Mouse (Mus musculus): Measurements from ENCODE around the gene Ankrd33b. TPM values are rescaled to one million over a fixed set of nuclear protein-coding genes. Genes with fewer than 3 reads are reported as not detected.
A peak's percentile ranks its signal among the peaks of the same experiment; 100 is the strongest.

The Ankrd33b gene
- polyA plus RNA-seq, 1 experiment from 2014 or later, result 0.57 TPM

- Histone ChIP-seq H3K9ac (ENCODE audit: low read length) (no peak overlapping the region), H3K4me2 (no peak overlapping the region), H3K9me3 (ENCODE audit: control insufficient read depth, low read length) (no peaks in the 10 kb centered on the region), H3K4me1 (ENCODE audit: control insufficient read depth, insufficient read depth, low read length) (no peaks in the 10 kb centered on the region), H3K27me3 (ENCODE audit: control insufficient read depth, insufficient read depth, low read length) (no peaks in the 10 kb centered on the region), H3K4me3 (ENCODE audit: low read depth, low read length) (no peak overlapping the region), H3K27ac (ENCODE audit: low read depth, low read length) (no peak overlapping the region), H3K36me3 (ENCODE audit: control insufficient read depth, insufficient read depth, low read length) (no peaks in the 10 kb centered on the region)
- WGBS, result 87% methylated on average over 10 of the region's 10 CpGs
- ATAC-seq (ENCODE audit: low FRiP score), result no peak
- DNase-seq (ENCODE audit: low spot score, missing footprints), result no peak
Observed at GRCm38 (mm10) chr15:31273509-31273908, 94.0 kb downstream of the Ankrd33b start.

DNA sequence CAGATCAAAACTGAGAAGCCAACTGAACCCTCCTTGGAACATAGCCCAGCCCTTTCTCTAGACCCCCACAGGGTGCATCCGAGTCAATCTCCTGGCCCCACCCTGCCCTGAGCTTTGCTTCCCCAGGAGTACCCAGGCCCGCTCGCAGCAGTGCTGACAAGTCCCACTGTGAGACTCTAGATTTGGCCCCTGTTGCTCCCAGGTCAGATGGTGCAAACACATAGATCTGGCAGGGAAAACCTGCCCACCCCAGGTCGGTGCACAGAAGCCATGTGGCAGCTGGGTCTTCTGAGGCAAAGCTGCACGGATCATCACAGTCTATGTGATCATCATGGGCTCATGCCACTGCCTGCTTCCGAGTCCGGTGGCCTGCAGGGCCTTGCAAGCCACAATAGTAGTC, 94.8 kb downstream of the Ankrd33b start:
- Histone ChIP-seq H3K9ac (ENCODE audit: low read length) (no peak overlapping the region), H3K9me3 (ENCODE audit: control insufficient read depth, low read length) (no peaks in the 10 kb centered on the region), H3K4me3 (ENCODE audit: low read depth, low read length) (no peak overlapping the region), H3K27me3 (ENCODE audit: control insufficient read depth, insufficient read depth, low read length) (no peaks in the 10 kb centered on the region), H3K36me3 (ENCODE audit: control insufficient read depth, insufficient read depth, low read length) (no peaks in the 10 kb centered on the region), H3K4me1 (ENCODE audit: control insufficient read depth, insufficient read depth, low read length) (no peaks in the 10 kb centered on the region), H3K4me2 (no peak overlapping the region), H3K27ac (ENCODE audit: low read depth, low read length) (no peak overlapping the region)
- no peak for ATAC-seq (ENCODE audit: low FRiP score)
- 86% methylated on average over 7 of the region's 7 CpGs for WGBS
- DNase-seq (ENCODE audit: low spot score, missing footprints), result no peak

GRCm38 (mm10) chr15:31269558-31269957, 98.0 kb downstream of the Ankrd33b start:
- H3K4me1 ChIP-seq (ENCODE audit: control insufficient read depth, insufficient read depth, low read length), result no peaks in the 10 kb centered on the region
- WGBS, result 90% methylated on average over 4 of the region's 4 CpGs
- DNase-seq (ENCODE audit: low spot score, missing footprints), result no peak
- H3K9ac ChIP-seq (ENCODE audit: low read length), result no peak overlapping the region
- no peak for ATAC-seq (ENCODE audit: low FRiP score)
- no peaks in the 10 kb centered on the region for H3K36me3 ChIP-seq (ENCODE audit: control insufficient read depth, insufficient read depth, low read length)
- H3K9me3 ChIP-seq (ENCODE audit: control insufficient read depth, low read length), result no peaks in the 10 kb centered on the region
- H3K27ac ChIP-seq (ENCODE audit: low read depth, low read length), result no peak overlapping the region
- no peak overlapping the region for H3K4me2 ChIP-seq
- H3K4me3 ChIP-seq (ENCODE audit: low read depth, low read length), result no peak overlapping the region
- no peaks in the 10 kb centered on the region for H3K27me3 ChIP-seq (ENCODE audit: control insufficient read depth, insufficient read depth, low read length)

DNA sequence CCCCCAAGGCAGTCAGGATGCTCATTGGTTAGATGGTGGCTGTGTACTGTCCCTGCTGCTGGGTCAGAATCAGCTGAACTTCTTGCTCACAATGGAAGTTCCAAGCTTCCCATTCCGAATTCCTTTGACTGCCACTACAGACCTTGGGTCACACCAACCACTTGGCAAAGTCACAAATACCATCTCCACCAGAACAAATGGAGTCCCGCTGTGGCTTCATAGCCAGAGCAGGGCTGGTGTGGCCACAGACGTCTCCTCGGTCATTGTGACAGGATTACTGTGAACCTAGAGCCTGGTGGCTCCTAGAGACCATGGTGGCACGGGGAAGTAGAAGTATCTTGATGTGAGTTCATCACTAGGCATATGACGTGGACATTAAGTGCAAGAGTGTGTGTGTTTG, 99.4 kb downstream of the Ankrd33b start:
- H3K36me3 ChIP-seq (ENCODE audit: control insufficient read depth, insufficient read depth, low read length), result no peaks in the 10 kb centered on the region
- H3K9me3 ChIP-seq (ENCODE audit: control insufficient read depth, low read length), result no peaks in the 10 kb centered on the region
- WGBS, result 83% methylated on average over 6 of the region's 6 CpGs
- DNase-seq (ENCODE audit: low spot score, missing footprints) (no peak), ATAC-seq (ENCODE audit: low FRiP score) (no peak)
- H3K4me1 ChIP-seq (ENCODE audit: control insufficient read depth, insufficient read depth, low read length), result no peaks in the 10 kb centered on the region
- no peak overlapping the region for H3K27ac ChIP-seq (ENCODE audit: low read depth, low read length)
- no peak overlapping the region for H3K4me3 ChIP-seq (ENCODE audit: low read depth, low read length)
- H3K4me2 ChIP-seq, result no peak overlapping the region
- no peak overlapping the region for H3K9ac ChIP-seq (ENCODE audit: low read length)
- H3K27me3 ChIP-seq (ENCODE audit: control insufficient read depth, insufficient read depth, low read length), result no peaks in the 10 kb centered on the region

GRCm38 (mm10) chr15:31265845-31266244, 101.7 kb downstream of the Ankrd33b start:
- Histone ChIP-seq H3K9ac (ENCODE audit: low read length) (no peak overlapping the region), H3K4me3 (ENCODE audit: low read depth, low read length) (no peak overlapping the region), H3K27me3 (ENCODE audit: control insufficient read depth, insufficient read depth, low read length) (no peaks in the 10 kb centered on the region), H3K4me2 (no peak overlapping the region), H3K4me1 (ENCODE audit: control insufficient read depth, insufficient read depth, low read length) (no peaks in the 10 kb centered on the region), H3K36me3 (ENCODE audit: control insufficient read depth, insufficient read depth, low read length) (no peaks in the 10 kb centered on the region), H3K27ac (ENCODE audit: low read depth, low read length) (no peak overlapping the region), H3K9me3 (ENCODE audit: control insufficient read depth, low read length) (no peaks in the 10 kb centered on the region)
- WGBS, result 90% methylated on average over 12 of the region's 12 CpGs
- DNase-seq (ENCODE audit: low spot score, missing footprints) (no peak), ATAC-seq (ENCODE audit: low FRiP score) (no peak)

DNA sequence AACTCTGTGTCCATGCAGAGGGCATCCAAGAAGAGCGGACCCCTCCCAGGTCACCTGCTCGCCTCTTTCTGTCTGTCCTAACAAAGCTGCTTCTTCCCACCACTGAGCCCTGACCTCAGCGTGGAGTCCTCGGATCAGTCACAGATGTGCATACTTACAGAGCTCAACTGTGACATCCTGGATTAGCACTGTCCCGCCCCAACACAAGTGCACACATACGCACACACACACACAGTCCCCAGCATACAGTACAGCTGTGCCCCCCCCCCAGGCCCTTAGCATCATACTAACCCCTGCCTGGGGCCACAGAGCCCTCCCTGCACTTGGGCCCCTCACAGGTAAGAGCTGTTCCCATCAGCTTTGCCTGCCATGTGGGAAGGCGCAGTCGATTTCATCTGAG, 102.1 kb downstream of the Ankrd33b start:
- H3K9me3 ChIP-seq (ENCODE audit: control insufficient read depth, low read length), result no peaks in the 10 kb centered on the region
- H3K27ac ChIP-seq (ENCODE audit: low read depth, low read length), result no peak overlapping the region
- H3K4me3 ChIP-seq (ENCODE audit: low read depth, low read length), result no peak overlapping the region
- no peaks in the 10 kb centered on the region for H3K27me3 ChIP-seq (ENCODE audit: control insufficient read depth, insufficient read depth, low read length)
- H3K9ac ChIP-seq (ENCODE audit: low read length), result no peak overlapping the region
- peak; percentile 53; the same call in 1 of the 2 replicates for ATAC-seq (ENCODE audit: low FRiP score)
- H3K4me2 ChIP-seq, result no peak overlapping the region
- no peaks in the 10 kb centered on the region for H3K4me1 ChIP-seq (ENCODE audit: control insufficient read depth, insufficient read depth, low read length)
- 86% methylated on average over 8 of the region's 8 CpGs for WGBS
- no peak for DNase-seq (ENCODE audit: low spot score, missing footprints)
- no peaks in the 10 kb centered on the region for H3K36me3 ChIP-seq (ENCODE audit: control insufficient read depth, insufficient read depth, low read length)

DNA sequence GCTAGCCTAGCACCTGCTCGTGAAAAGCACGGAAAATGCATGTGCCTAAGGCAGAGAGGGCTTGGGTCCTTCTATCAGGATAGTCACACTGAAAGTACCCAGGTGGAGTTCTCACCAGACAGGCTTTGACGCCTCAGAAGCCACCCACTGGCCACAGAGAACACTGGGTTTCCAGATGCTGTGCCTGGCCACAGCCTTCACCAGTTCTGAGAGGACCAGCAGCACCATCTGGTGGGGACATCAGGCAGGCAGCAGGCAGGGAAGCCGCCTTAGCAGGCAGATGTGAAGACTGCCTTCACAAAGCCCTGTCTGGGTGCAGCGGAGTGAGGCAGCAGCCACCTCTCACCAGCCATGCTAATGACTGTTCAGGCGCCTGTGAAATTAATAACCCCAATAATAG, 102.7 kb downstream of the Ankrd33b start:
- no peak overlapping the region for H3K4me3 ChIP-seq (ENCODE audit: low read depth, low read length)
- ATAC-seq (ENCODE audit: low FRiP score) (peak; percentile 88), DNase-seq (ENCODE audit: low spot score, missing footprints) (peak; percentile 94)
- H3K27me3 ChIP-seq (ENCODE audit: control insufficient read depth, insufficient read depth, low read length), result no peaks in the 10 kb centered on the region
- 36% methylated on average over 6 of the region's 6 CpGs for WGBS
- no peak overlapping the region for H3K9ac ChIP-seq (ENCODE audit: low read length)
- no peaks in the 10 kb centered on the region for H3K9me3 ChIP-seq (ENCODE audit: control insufficient read depth, low read length)
- H3K4me2 ChIP-seq, result no peak overlapping the region
- no peaks in the 10 kb centered on the region for H3K36me3 ChIP-seq (ENCODE audit: control insufficient read depth, insufficient read depth, low read length)
- H3K4me1 ChIP-seq (ENCODE audit: control insufficient read depth, insufficient read depth, low read length), result no peaks in the 10 kb centered on the region
- H3K27ac ChIP-seq (ENCODE audit: low read depth, low read length), result no peak overlapping the region

DNA sequence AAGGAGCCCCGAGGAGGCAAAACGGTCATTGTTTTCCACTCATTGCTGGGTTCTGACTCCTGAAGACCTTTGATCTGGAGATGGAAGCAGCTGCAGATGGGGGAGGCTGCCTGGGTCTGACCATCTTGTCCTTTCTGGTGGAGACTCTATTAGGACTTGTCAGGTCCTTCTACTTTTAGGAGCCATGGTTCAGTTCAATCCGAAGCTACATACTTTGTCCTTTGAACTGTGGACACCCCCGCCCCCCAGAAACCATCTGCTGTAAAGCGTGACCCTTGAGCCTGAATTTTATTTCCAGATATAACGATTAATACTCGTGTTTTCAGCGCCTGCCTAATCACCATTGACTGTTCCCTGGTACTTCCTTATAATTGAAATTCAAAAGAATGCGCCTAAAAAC, 105.2 kb downstream of the Ankrd33b start:
- 79% methylated on average over 9 of the region's 9 CpGs for WGBS
- Histone ChIP-seq H3K4me3 (ENCODE audit: low read depth, low read length) (no peak overlapping the region), H3K27me3 (ENCODE audit: control insufficient read depth, insufficient read depth, low read length) (no peaks in the 10 kb centered on the region), H3K9ac (ENCODE audit: low read length) (no peak overlapping the region), H3K27ac (ENCODE audit: low read depth, low read length) (no peak overlapping the region), H3K4me2 (no peak overlapping the region), H3K4me1 (ENCODE audit: control insufficient read depth, insufficient read depth, low read length) (no peaks in the 10 kb centered on the region), H3K36me3 (ENCODE audit: control insufficient read depth, insufficient read depth, low read length) (no peaks in the 10 kb centered on the region), H3K9me3 (ENCODE audit: control insufficient read depth, low read length) (no peaks in the 10 kb centered on the region)
- ATAC-seq (ENCODE audit: low FRiP score), result no peak
- no peak for DNase-seq (ENCODE audit: low spot score, missing footprints)

GRCm38 (mm10) chr15:31261094-31261493, 106.4 kb downstream of the Ankrd33b start:
- no peak for DNase-seq (ENCODE audit: low spot score, missing footprints)
- Histone ChIP-seq H3K27me3 (ENCODE audit: control insufficient read depth, insufficient read depth, low read length) (no peaks in the 10 kb centered on the region), H3K36me3 (ENCODE audit: control insufficient read depth, insufficient read depth, low read length) (no peaks in the 10 kb centered on the region), H3K4me2 (no peak overlapping the region), H3K9me3 (ENCODE audit: control insufficient read depth, low read length) (no peaks in the 10 kb centered on the region), H3K27ac (ENCODE audit: low read depth, low read length) (no peak overlapping the region), H3K4me1 (ENCODE audit: control insufficient read depth, insufficient read depth, low read length) (no peaks in the 10 kb centered on the region), H3K9ac (ENCODE audit: low read length) (no peak overlapping the region), H3K4me3 (ENCODE audit: low read depth, low read length) (no peak overlapping the region)
- ATAC-seq (ENCODE audit: low FRiP score), result no peak
- WGBS, result 86% methylated on average over 10 of the region's 10 CpGs
